Mouse (Mus musculus) brain, embryonic 14.5 days (tissue): ENCODE data around the gene Lrriq3.

Experiments used
- CTCF ChIP-seq: fragments of 200-500 bp; IDR thresholded peaks from 2 replicates; pipeline ENCODE4 v1.5.1; 2012; ENCODE audit warnings: inconsistent platforms, mild to moderate bottlenecking, moderate library complexity, borderline replicate concordance; ENCODE audit not compliant: insufficient read depth, insufficient read length; ENCODE audit errors: extremely low read depth
- POLR2A ChIP-seq: fragments of 200-500 bp; IDR thresholded peaks from 2 replicates; pipeline ENCODE4 v1.6.1; 2012; ENCODE audit warnings: mild to moderate bottlenecking, inconsistent platforms, borderline replicate concordance; ENCODE audit not compliant: poor library complexity, insufficient read depth, insufficient read length, severe bottlenecking; ENCODE audit errors: extremely low read depth

DNA sequence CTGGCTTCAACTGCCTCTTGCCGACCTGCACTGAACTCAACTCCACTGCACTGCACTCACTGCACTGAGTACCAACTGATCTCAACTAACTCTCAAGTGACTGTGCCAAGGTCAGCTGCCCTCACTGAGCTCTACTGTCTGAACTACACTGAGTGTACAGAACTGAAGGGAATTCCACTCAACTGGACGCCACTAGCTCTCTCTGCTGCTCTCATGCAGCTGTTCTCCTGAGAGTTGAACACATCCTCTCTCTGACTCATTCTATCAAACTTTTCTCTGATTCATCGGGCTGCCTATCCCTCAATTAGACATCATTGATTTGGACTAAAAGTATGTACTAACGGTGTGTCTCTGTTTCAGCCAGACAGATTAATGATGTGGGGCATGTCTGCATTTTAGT is 15.3 kb upstream of the Lrriq3 start:
- TF ChIP-seq POLR2A (no peak), CTCF (no peak)
